Mouse (Mus musculus): Measurements from ENCODE around the gene Ccser2. TPM values are rescaled to one million over a fixed set of nuclear protein-coding genes. Genes with fewer than 3 reads are reported as not detected.

Gene Ccser2
- polyA plus RNA-seq, 1 experiment, result 32.8 TPM

DNA sequence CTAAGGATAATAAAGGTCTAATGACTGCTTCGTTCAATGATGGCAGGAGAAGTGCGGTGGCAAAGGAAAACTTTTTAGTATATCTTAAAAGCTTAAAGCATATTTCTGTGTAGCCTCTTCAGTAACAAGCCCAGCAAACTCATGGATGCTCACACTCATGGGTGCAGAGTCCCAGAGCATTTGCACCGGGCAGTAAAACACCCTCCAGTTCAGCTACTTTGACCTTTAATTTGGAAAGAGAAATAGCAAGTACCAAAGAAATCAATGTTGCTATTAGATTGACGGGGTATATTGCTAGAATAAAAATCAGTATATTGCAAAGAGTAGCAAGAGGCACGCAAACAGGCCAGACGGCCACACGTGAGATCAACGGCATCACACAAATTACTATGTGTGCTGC is 48.7 kb downstream of the Ccser2 start:
- Histone ChIP-seq H3K9me3 (replicated peaks; ENCODE audit: control insufficient read depth, insufficient read depth, low read length, poor library complexity, severe bottlenecking) (no peaks in the 10 kb centered on the region), H3K27me3 (ENCODE audit: control insufficient read depth, insufficient read depth, low read length, poor library complexity, severe bottlenecking) (no peaks in the 10 kb centered on the region), H3K9ac (ENCODE audit: low read depth, poor library complexity, severe bottlenecking) (no peak overlapping the region), H3K4me1 (ENCODE audit: control insufficient read depth, insufficient read depth, low read length) (no peaks in the 10 kb centered on the region), H3K4me3 (ENCODE audit: low read depth, low read length) (no peak overlapping the region), H3K27ac (ENCODE audit: insufficient read depth, low read length) (no peak overlapping the region), H3K36me3 (ENCODE audit: control insufficient read depth, insufficient read depth, low read length, poor library complexity, severe bottlenecking) (peaks cover 6% of the 10 kb centered on the region)
- TF ChIP-seq POLR2A (IDR thresholded peaks at IDR 0.05; ENCODE audit: insufficient read depth, low read length) (no peak), CTCF (IDR thresholded peaks at IDR 0.05; ENCODE audit: low read depth, low read length) (no peak), EP300 (IDR thresholded peaks at IDR 0.05; ENCODE audit: insufficient read depth, low read depth, low read length) (no peak)

DNA sequence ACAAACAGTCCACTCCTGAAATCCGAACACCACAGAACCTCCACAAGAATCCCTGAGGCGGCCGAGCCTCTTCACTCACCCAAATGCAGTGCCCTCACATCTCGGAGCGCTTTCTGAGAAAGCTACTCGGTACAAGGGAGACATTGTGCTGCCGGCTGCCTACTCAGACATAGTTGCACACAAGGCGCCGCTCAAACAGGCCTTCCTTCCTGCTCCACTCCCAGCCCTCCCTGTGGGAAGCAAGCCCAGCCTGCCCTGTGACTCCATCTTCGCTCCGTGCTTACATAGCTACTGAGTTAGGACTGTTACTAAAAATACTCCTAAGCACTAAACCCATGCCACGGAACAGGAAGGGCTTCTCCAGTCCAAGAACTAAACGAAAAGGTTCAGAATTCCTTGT is 49.4 kb downstream of the Ccser2 start:
- peaks cover 2% of the 10 kb centered on the region for H3K36me3 ChIP-seq (ENCODE audit: control insufficient read depth, insufficient read depth, low read length, poor library complexity, severe bottlenecking)
- no peaks in the 10 kb centered on the region for H3K27me3 ChIP-seq (ENCODE audit: control insufficient read depth, insufficient read depth, low read length, poor library complexity, severe bottlenecking)
- no peak overlapping the region for H3K4me3 ChIP-seq (ENCODE audit: low read depth, low read length)
- no peaks in the 10 kb centered on the region for H3K9me3 ChIP-seq (replicated peaks; ENCODE audit: control insufficient read depth, insufficient read depth, low read length, poor library complexity, severe bottlenecking)
- peaks cover 1% of the 10 kb centered on the region for H3K4me1 ChIP-seq (ENCODE audit: control insufficient read depth, insufficient read depth, low read length)
- H3K9ac ChIP-seq (ENCODE audit: low read depth, poor library complexity, severe bottlenecking), result peak overlapping the region; percentile 76
- no peak overlapping the region for H3K27ac ChIP-seq (ENCODE audit: insufficient read depth, low read length)
- TF ChIP-seq EP300 (IDR thresholded peaks at IDR 0.05; ENCODE audit: insufficient read depth, low read depth, low read length) (no peak), POLR2A (IDR thresholded peaks at IDR 0.05; ENCODE audit: insufficient read depth, low read length) (no peak), CTCF (IDR thresholded peaks at IDR 0.05; ENCODE audit: low read depth, low read length) (no peak)

DNA sequence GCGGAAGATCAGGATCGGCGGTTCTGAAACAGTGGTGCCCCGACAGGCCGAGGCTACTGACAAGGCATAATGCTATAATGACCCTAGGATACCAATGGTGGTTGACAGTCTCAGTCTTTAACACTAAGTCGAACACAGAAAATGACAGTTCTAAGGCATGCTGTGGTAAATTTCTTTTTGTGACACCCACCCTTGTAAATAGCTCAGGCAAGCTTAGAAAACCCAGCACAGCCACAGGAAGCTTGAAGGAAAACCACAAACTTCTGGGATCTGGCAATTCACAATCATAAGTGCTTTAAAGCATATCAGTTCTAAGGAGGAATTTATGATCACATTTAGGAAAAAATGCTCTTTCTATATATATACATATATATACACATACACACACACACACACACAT is 53.4 kb downstream of the Ccser2 start:
- H3K27me3 ChIP-seq (ENCODE audit: control insufficient read depth, insufficient read depth, low read length, poor library complexity, severe bottlenecking), result no peaks in the 10 kb centered on the region
- TF ChIP-seq CTCF (IDR thresholded peaks at IDR 0.05; ENCODE audit: low read depth, low read length) (no peak), POLR2A (IDR thresholded peaks at IDR 0.05; ENCODE audit: insufficient read depth, low read length) (no peak), EP300 (IDR thresholded peaks at IDR 0.05; ENCODE audit: insufficient read depth, low read depth, low read length) (no peak)
- H3K9ac ChIP-seq (ENCODE audit: low read depth, poor library complexity, severe bottlenecking), result no peak overlapping the region
- H3K27ac ChIP-seq (ENCODE audit: insufficient read depth, low read length), result no peak overlapping the region
- H3K9me3 ChIP-seq (replicated peaks; ENCODE audit: control insufficient read depth, insufficient read depth, low read length, poor library complexity, severe bottlenecking), result no peaks in the 10 kb centered on the region
- peaks cover 2% of the 10 kb centered on the region for H3K36me3 ChIP-seq (ENCODE audit: control insufficient read depth, insufficient read depth, low read length, poor library complexity, severe bottlenecking)
- peaks cover 1% of the 10 kb centered on the region for H3K4me1 ChIP-seq (ENCODE audit: control insufficient read depth, insufficient read depth, low read length)
- H3K4me3 ChIP-seq (ENCODE audit: low read depth, low read length), result no peak overlapping the region

DNA sequence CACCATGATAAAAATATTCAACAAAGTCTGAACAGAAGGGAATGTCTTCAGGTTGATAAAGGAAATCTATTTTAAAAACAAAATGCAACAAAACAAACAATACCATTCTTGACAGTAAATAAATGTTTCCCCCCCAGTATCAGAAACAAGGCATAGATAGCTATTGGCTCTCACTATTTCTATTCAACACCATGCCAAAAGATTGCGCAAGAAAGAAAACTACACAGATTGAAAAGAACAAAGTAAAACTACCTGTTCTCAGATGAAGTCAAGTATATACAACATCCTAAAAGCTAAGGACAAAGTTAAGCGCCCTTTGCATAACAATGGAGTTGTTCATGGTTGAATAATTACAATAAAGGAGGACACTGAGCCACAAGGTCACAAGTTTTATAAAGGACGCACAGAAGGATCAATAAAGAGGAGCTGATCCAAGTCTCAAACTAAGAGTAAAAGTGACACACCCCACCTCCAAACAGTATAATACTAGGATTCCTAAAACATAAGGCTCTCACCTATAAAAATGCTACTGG is 54.0 kb downstream of the Ccser2 start:
- no peaks in the 10 kb centered on the region for H3K27me3 ChIP-seq (ENCODE audit: control insufficient read depth, insufficient read depth, low read length, poor library complexity, severe bottlenecking)
- no peaks in the 10 kb centered on the region for H3K9me3 ChIP-seq (replicated peaks; ENCODE audit: control insufficient read depth, insufficient read depth, low read length, poor library complexity, severe bottlenecking)
- TF ChIP-seq CTCF (IDR thresholded peaks at IDR 0.05; ENCODE audit: low read depth, low read length), result no peak
- no peak for TF ChIP-seq POLR2A (IDR thresholded peaks at IDR 0.05; ENCODE audit: insufficient read depth, low read length)
- TF ChIP-seq EP300 (IDR thresholded peaks at IDR 0.05; ENCODE audit: insufficient read depth, low read depth, low read length), result no peak
- H3K9ac ChIP-seq (ENCODE audit: low read depth, poor library complexity, severe bottlenecking), result no peak overlapping the region
- H3K4me3 ChIP-seq (ENCODE audit: low read depth, low read length), result no peak overlapping the region
- H3K27ac ChIP-seq (ENCODE audit: insufficient read depth, low read length), result no peak overlapping the region
- peaks cover 2% of the 10 kb centered on the region; the same call in 1 of the 2 replicates for H3K36me3 ChIP-seq (ENCODE audit: control insufficient read depth, insufficient read depth, low read length, poor library complexity, severe bottlenecking)
- peaks cover 1% of the 10 kb centered on the region for H3K4me1 ChIP-seq (ENCODE audit: control insufficient read depth, insufficient read depth, low read length)

DNA sequence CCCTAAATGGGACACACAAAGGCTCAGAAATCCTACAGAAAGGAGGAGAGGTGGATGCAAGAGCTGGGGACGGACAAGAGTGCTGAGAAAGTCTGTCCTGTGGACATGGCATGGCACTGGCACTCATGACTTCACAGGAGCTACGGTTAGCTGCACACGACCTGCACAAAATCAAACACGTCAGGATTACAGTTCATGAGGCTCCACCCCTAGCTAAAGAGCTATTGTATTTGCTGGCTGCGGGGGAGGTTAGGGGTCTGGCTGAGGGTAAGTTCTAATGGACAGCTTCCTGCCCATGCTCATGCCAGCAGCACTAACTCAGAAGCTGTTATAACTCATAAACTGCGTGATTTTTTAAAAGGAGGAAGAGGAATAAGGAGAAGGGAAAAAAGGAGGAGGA is 56.8 kb downstream of the Ccser2 start:
- Histone ChIP-seq H3K27me3 (ENCODE audit: control insufficient read depth, insufficient read depth, low read length, poor library complexity, severe bottlenecking) (no peaks in the 10 kb centered on the region), H3K4me1 (ENCODE audit: control insufficient read depth, insufficient read depth, low read length) (peaks cover 1% of the 10 kb centered on the region), H3K36me3 (ENCODE audit: control insufficient read depth, insufficient read depth, low read length, poor library complexity, severe bottlenecking) (peaks cover 7% of the 10 kb centered on the region), H3K9me3 (replicated peaks; ENCODE audit: control insufficient read depth, insufficient read depth, low read length, poor library complexity, severe bottlenecking) (no peaks in the 10 kb centered on the region), H3K4me3 (ENCODE audit: low read depth, low read length) (no peak overlapping the region), H3K9ac (ENCODE audit: low read depth, poor library complexity, severe bottlenecking) (no peak overlapping the region), H3K27ac (ENCODE audit: insufficient read depth, low read length) (no peak overlapping the region)
- no peak for TF ChIP-seq CTCF (IDR thresholded peaks at IDR 0.05; ENCODE audit: low read depth, low read length)
- no peak for TF ChIP-seq EP300 (IDR thresholded peaks at IDR 0.05; ENCODE audit: insufficient read depth, low read depth, low read length)

DNA sequence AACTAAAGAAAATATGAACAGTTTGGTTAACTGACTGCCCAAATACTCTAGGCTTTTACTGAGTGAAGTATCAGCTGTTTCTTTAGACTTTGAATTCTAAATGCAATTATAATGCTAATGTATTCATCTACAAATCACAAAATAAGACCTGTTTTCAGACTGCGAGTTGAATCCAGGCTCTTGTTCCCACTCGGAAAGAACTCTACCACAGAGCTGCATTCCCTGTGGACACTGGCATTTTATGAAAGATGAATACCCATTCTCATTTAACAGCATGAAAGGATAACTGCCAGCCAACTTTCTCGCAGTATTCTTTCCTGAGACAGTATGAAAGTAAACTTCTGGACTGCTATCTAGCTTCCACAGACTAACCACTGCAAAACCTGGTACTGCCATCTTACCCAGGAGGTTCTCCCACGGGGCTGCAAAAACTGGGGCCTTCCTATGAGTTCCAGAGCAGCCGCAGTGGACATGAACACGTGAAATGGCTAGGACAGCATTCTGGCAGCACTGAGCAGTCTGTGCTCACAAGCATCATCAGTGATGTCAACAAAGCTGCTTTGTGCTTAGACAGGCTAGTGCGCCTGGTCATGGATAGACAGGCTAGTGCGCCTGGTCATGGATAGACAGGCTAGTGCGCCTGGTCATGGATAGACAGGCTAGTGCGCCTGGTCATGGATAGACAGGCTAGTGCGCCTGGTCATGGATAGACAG is 62.6 kb downstream of the Ccser2 start:
- Histone ChIP-seq H3K36me3 (ENCODE audit: control insufficient read depth, insufficient read depth, low read length, poor library complexity, severe bottlenecking) (peaks cover 7% of the 10 kb centered on the region), H3K9ac (ENCODE audit: low read depth, poor library complexity, severe bottlenecking) (no peak overlapping the region), H3K4me3 (ENCODE audit: low read depth, low read length) (no peak overlapping the region), H3K27me3 (ENCODE audit: control insufficient read depth, insufficient read depth, low read length, poor library complexity, severe bottlenecking) (no peaks in the 10 kb centered on the region), H3K27ac (ENCODE audit: insufficient read depth, low read length) (no peak overlapping the region), H3K4me1 (ENCODE audit: control insufficient read depth, insufficient read depth, low read length) (no peaks in the 10 kb centered on the region), H3K9me3 (replicated peaks; ENCODE audit: control insufficient read depth, insufficient read depth, low read length, poor library complexity, severe bottlenecking) (no peaks in the 10 kb centered on the region)
- TF ChIP-seq POLR2A (IDR thresholded peaks at IDR 0.05; ENCODE audit: insufficient read depth, low read length), result no peak
- no peak for TF ChIP-seq EP300 (IDR thresholded peaks at IDR 0.05; ENCODE audit: insufficient read depth, low read depth, low read length)
- TF ChIP-seq CTCF (IDR thresholded peaks at IDR 0.05; ENCODE audit: low read depth, low read length), result no peak

Measured in ES-Bruce4 (cell line).